Mouse (Mus musculus): ENCODE results near the gene Fcor.

DNA sequence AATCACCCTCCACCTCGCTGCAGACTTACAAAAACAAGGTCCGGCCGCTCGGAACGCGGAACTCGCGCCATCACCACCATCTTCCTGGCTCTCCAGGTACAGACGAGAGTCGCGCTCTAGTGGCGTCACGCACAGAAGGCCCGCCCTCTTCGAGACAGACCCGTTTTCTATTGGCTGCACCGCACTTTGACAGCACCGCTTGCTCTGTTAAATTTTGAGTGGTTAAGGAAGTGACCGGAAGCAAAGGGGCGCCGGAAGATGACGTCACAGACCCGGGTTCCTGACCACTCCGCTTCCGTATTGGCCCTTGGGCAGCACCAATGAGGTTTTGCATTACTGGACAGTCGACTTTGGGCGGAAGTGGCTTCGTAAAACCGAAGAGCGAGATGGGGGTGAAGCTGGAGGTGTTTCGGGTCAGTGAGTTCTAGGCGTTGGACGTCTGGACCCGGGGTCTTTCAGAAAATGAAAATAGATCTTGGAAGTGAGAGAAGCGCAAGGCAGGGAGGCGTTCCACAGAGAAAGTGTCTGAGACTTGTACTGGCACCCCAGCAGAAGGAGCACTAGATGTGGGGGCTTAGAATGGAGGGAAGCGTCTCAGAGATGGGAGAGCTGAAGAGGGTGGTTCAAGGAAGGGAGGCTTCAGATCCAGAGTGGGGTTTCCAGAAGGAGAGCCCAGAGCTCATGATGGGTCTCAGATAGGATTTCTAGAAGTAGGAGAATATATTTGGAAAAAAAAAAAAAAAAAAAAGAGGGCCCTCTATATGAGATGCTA is 50.8 kb downstream of the Fcor start, which contains the start of the genes Xab2 and Pet100:
- TF ChIP-seq CTCF (conservative IDR thresholded peaks at IDR 0.05; ENCODE audit: insufficient read depth, insufficient read length, low read depth, low read length) (no peak), POLR2A (IDR thresholded peaks at IDR 0.05; ENCODE audit: low read depth, low read length) (peak; percentile 24)
